Mouse (Mus musculus) spleen, embryonic (tissue): ENCODE results near the gene Eif3f.

Source experiments
- CTCF ChIA-PET: fragments of 350-600 bp; sonication (Branson Sonifier 250); formaldehyde crosslinking; loops from one replicate; lab custom pipeline; 2022; lab: Charles Lee

The Eif3f gene

GRCm38 (mm10) chr7:108966742-108967362 lies 32.6 kb downstream of the Eif3f start:
- CTCF ChIA-PET: no interaction called here

- CTCF ChIA-PET: interaction anchor here (0.7 kb wide), 1 partner anchor 43 kb away, joined by 5 read pairs; no protein-coding TSS in a partner anchor
These were observed 34.0 kb downstream of the Eif3f start for GRCm38 (mm10) chr7:108968201-108968600.

- CTCF ChIA-PET: no interaction called here
These were observed 38.1 kb downstream of the Eif3f start for GRCm38 (mm10) chr7:108972273-108972672.

- CTCF ChIA-PET: no interaction called here
These were observed 51.9 kb downstream of the Eif3f start for GRCm38 (mm10) chr7:108985934-108986708.

GRCm38 (mm10) chr7:108991207-108991606 lies 57.0 kb downstream of the Eif3f start:
- CTCF ChIA-PET: interaction anchor here (0.6 kb wide), 1 partner anchor 9 kb away, joined by 6 read pairs; no protein-coding TSS in a partner anchor
